Mouse (Mus musculus) forebrain, embryonic 14.5 days (tissue): ENCODE measurements at regions not wholly inside any gene's neighbourhood (a gene's known extent, or its start where the extent isn't known, plus 50 kb on each side); places are given as distances from the start of the nearest gene placed in this dataset.

Experiments
- ATAC-seq: fragments of 200-750 bp; cut with Nextera tagmentation; 2 replicates; pipeline ENCODE4 v1.8.0; 2017; ENCODE audit warnings: mild to moderate bottlenecking, moderate library complexity
- DNase-seq: peaks from one replicate; pipeline ENCODE4 v3.0.0-alpha.2; 2015; ENCODE audit warnings: low spot score
- H3K27ac ChIP-seq: fragments of 300-500 bp; sonication (generic); 2 replicates; pipeline ENCODE4 v1.5.1; 2014; ENCODE audit warnings: low read depth, mild to moderate bottlenecking, control low read depth, low read length, moderate library complexity
- H3K27me3 ChIP-seq: fragments of 300-500 bp; sonication (generic); replicated peaks from 2 replicates; pipeline ENCODE4 v1.6.1; 2014; ENCODE audit warnings: low read length, control low read depth, mixed read lengths; ENCODE audit not compliant: control insufficient read depth, insufficient read depth
- H3K36me3 ChIP-seq: fragments of 300-500 bp; sonication (generic); 2 replicates; pipeline ENCODE4 v1.6.1; 2014; ENCODE audit warnings: low read length, control low read depth; ENCODE audit not compliant: control insufficient read depth, insufficient read depth
- H3K4me1 ChIP-seq: fragments of 300-500 bp; sonication (generic); 2 replicates; pipeline ENCODE4 v1.6.1; 2014; ENCODE audit warnings: antibody characterized with exemption, low read length, control low read depth; ENCODE audit not compliant: control insufficient read depth, insufficient read depth
- H3K4me2 ChIP-seq: fragments of 300-500 bp; sonication (generic); 2 replicates; pipeline ENCODE4 v1.6.1; 2014; ENCODE audit warnings: mild to moderate bottlenecking, control low read depth, low read length
- H3K4me3 ChIP-seq: fragments of 300-500 bp; sonication (generic); 2 replicates; pipeline ENCODE4 v1.5.1; 2014; ENCODE audit warnings: low read depth, low read length, control low read depth
- H3K9ac ChIP-seq: fragments of 300-500 bp; sonication (generic); 2 replicates; pipeline ENCODE4 v1.6.1; 2014; ENCODE audit warnings: mild to moderate bottlenecking, low read length, control low read depth, moderate library complexity
- H3K9me3 ChIP-seq: fragments of 300-500 bp; sonication (generic); replicated peaks from 2 replicates; pipeline ENCODE4 v1.6.1; 2016; ENCODE audit warnings: low read length, control low read depth, mixed read lengths; ENCODE audit not compliant: control insufficient read depth
- WGBS: fragments of 180-500 bp; shearing (Covaris S2); extraction: QIAGEN DNeasy Blood & Tissue Kit; methylation state at CpG from one replicate; pipeline ENCODE4 v1.1.7; 2014; 5-methylcytosine and 5-hydroxymethylcytosine counted together

GRCm38 (mm10) chr1:41551271-41551670 lies 745.9 kb downstream of the Tmem182 start:
- Histone ChIP-seq H3K4me1 (no peaks in the 10 kb centered on the region; the same call in 1 of the 2 replicates), H3K9ac (no peak overlapping the region), H3K36me3 (no peaks in the 10 kb centered on the region), H3K4me2 (no peak overlapping the region), H3K9me3 (no peaks in the 10 kb centered on the region), H3K27me3 (no peaks in the 10 kb centered on the region), H3K4me3 (no peak overlapping the region), H3K27ac (no peak overlapping the region)
- DNase-seq: no peak
- WGBS: 98% methylated on average over 1 of the region's 1 CpGs
- no peak for ATAC-seq

DNA sequence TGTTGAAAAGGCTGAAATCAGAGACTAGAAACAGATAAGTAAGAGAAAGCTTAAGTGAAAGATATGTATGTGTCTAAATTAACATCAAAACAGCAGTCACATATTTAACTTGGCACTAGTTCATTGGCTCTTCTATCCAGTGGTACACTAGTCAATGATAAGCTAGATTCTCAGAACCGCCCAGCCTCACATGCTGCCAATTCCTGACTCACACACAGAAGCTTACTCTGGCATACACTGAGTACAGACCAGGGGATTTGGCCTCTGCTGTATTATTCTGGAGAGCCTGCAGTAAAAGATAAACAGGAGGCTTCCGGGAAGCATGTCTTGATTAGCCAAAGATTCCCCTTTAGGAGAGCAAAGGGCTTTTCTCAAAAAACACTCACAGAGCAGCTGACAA lies 750.2 kb downstream of the Tmem182 start:
- peak; percentile 84 for DNase-seq
- no peaks in the 10 kb centered on the region; the same call in 1 of the 2 replicates for H3K4me1 ChIP-seq
- no peaks in the 10 kb centered on the region for H3K36me3 ChIP-seq
- H3K4me3 ChIP-seq: no peak overlapping the region
- H3K27ac ChIP-seq: no peak overlapping the region
- H3K9ac ChIP-seq: no peak overlapping the region
- H3K9me3 ChIP-seq: no peaks in the 10 kb centered on the region
- no peak overlapping the region for H3K4me2 ChIP-seq
- WGBS: 41% methylated on average over 2 of the region's 2 CpGs
- H3K27me3 ChIP-seq: no peaks in the 10 kb centered on the region
- ATAC-seq: peak; percentile 85

GRCm38 (mm10) chr1:41559101-41559665 lies 753.8 kb downstream of the Tmem182 start:
- no peak for ATAC-seq
- no peaks in the 10 kb centered on the region; the same call in 1 of the 2 replicates for H3K4me1 ChIP-seq

DNA sequence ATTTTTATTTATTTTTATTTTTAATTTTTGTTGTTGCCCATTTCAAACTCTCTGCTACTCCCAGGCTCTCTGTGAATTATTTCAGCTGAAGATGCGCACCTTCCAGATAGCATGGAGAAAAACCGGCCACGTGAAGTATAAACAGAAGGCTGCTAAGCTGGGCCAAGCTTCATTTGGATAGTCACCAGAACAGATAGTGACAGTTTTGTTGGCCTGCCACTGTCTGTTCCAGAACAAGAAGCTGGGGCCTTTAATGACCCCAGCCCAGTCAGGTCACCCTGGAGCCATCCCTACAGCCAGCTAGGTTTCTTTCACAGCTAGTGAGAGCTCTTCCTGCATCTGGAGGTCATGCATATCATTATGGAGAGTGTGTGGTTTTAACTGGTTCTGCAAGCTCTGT lies 754.6 kb downstream of the Tmem182 start:
- no peak overlapping the region for H3K9ac ChIP-seq
- DNase-seq (no peak), ATAC-seq (no peak)
- no peaks in the 10 kb centered on the region for H3K36me3 ChIP-seq
- H3K27ac ChIP-seq: no peak overlapping the region
- no peak overlapping the region for H3K4me3 ChIP-seq
- no peak overlapping the region for H3K4me2 ChIP-seq
- no peaks in the 10 kb centered on the region for H3K9me3 ChIP-seq
- 94% methylated on average over 3 of the region's 3 CpGs for WGBS
- no peaks in the 10 kb centered on the region; the same call in 1 of the 2 replicates for H3K4me1 ChIP-seq
- no peaks in the 10 kb centered on the region for H3K27me3 ChIP-seq

More at GRCm38 (mm10) chr1:41559101-41559665, 753.8 kb downstream of the Tmem182 start:
- H3K27ac ChIP-seq: no peak overlapping the region
- no peaks in the 10 kb centered on the region for H3K27me3 ChIP-seq
- H3K4me3 ChIP-seq: no peak overlapping the region
- no peaks in the 10 kb centered on the region for H3K36me3 ChIP-seq
- H3K4me2 ChIP-seq: no peak overlapping the region
- H3K9me3 ChIP-seq: no peaks in the 10 kb centered on the region
- 84% methylated on average over 17 of the region's 17 CpGs for WGBS
- no peak for DNase-seq
- no peak overlapping the region for H3K9ac ChIP-seq

GRCm38 (mm10) chr1:41603471-41603870 lies 798.1 kb downstream of the Tmem182 start:
- WGBS: 25% methylated on average over 5 of the region's 5 CpGs
- H3K27ac ChIP-seq: no peak overlapping the region
- peak; percentile 64 for DNase-seq

GRCm38 (mm10) chr1:41604996-41605747 lies 799.8 kb downstream of the Tmem182 start:
- H3K4me1 ChIP-seq: peaks cover 9% of the 10 kb centered on the region; the same call in 1 of the 2 replicates
- H3K36me3 ChIP-seq: no peaks in the 10 kb centered on the region
- peak overlapping the region; percentile 41 for H3K4me2 ChIP-seq
- ATAC-seq (peak; percentile 81), DNase-seq (peak; percentile 96)
- H3K27me3 ChIP-seq: no peaks in the 10 kb centered on the region
- H3K9ac ChIP-seq: no peak overlapping the region
- H3K27ac ChIP-seq: peak overlapping the region; percentile 45; the same call in 1 of the 2 replicates
- H3K4me3 ChIP-seq: peak overlapping the region; percentile 8; the same call in 1 of the 2 replicates
- no peaks in the 10 kb centered on the region for H3K9me3 ChIP-seq
- WGBS: 5% methylated on average over 14 of the region's 14 CpGs

More at GRCm38 (mm10) chr1:41603471-41603870, 798.1 kb downstream of the Tmem182 start:
- Histone ChIP-seq H3K4me1 (peaks cover 9% of the 10 kb centered on the region; the same call in 1 of the 2 replicates), H3K4me2 (no peak overlapping the region), H3K27me3 (no peaks in the 10 kb centered on the region), H3K36me3 (no peaks in the 10 kb centered on the region), H3K4me3 (no peak overlapping the region), H3K9me3 (no peaks in the 10 kb centered on the region), H3K9ac (no peak overlapping the region)
- no peak for ATAC-seq

DNA sequence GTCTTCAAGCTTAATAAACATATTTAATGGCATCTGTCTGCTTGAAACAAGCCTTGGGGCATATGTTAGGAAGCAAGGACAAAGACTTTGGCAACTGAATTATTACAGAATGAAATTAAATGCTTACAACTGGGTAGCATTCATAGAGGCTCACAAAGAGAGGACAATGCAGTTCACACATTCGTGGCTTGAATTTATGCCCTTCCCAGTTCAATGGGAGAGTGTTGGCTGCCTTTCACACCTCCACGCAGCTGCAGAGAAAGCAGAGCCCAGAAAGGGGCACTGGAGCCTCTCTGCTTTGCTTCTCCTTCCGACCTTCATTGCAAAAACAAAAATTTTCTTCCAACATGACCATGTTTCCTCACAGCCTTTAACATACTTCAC lies 800.3 kb downstream of the Tmem182 start:
- H3K9me3 ChIP-seq: no peaks in the 10 kb centered on the region
- H3K4me2 ChIP-seq: peak overlapping the region; percentile 12; the same call in 1 of the 2 replicates
- ATAC-seq (peak; percentile 85), DNase-seq (peak; percentile 93)
- H3K4me3 ChIP-seq: no peak overlapping the region
- peaks cover 9% of the 10 kb centered on the region; the same call in 1 of the 2 replicates for H3K4me1 ChIP-seq
- no peaks in the 10 kb centered on the region for H3K27me3 ChIP-seq
- H3K27ac ChIP-seq: peak overlapping the region; percentile 45
- no peak overlapping the region for H3K9ac ChIP-seq
- no peaks in the 10 kb centered on the region for H3K36me3 ChIP-seq
- WGBS: 1% methylated on average over 3 of the region's 3 CpGs

DNA sequence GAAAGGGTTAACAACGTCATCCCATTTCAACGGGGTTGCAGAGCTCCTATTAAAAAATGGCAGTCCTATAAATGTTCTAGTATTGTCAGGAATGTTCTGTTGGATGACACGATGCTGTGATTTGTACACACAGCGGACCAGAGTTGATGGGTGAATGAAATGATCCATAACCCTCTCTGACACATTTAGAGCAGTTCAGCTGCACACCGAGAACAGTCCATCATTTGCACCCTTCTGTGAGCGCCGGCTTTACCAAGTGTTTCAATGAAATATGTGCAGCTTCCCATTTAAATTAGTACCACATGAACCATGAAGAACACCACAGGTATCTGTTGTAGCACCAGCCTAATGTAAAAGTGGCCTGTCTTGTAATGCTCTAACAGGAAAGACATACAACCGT lies 805.4 kb downstream of the Tmem182 start:
- Histone ChIP-seq H3K9me3 (no peaks in the 10 kb centered on the region), H3K4me3 (no peak overlapping the region), H3K27me3 (no peaks in the 10 kb centered on the region), H3K4me2 (no peak overlapping the region), H3K4me1 (peaks cover 8% of the 10 kb centered on the region; the same call in 1 of the 2 replicates), H3K36me3 (no peaks in the 10 kb centered on the region), H3K9ac (no peak overlapping the region), H3K27ac (no peak overlapping the region)
- no peak for DNase-seq
- 80% methylated on average over 8 of the region's 8 CpGs for WGBS
- ATAC-seq: no peak

DNA sequence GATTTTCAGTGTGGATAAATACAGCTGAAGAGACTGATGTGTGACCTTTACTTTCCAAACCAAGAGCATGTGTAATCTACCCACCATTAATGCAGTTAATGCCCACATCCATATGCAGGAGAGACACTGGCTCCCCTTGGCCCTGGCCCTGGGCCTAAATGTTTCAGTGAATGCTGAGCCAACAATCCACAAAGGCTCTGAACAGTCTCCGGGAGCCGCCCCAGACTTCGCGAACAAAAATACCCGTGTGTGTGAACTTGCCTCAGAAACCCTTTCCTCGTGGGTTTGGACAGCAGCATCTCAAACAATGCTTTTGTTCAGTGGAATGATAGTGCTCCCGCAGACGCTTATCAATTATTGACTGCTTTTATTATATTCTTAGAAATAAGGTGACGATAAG lies 846.4 kb downstream of the Tmem182 start:
- peak overlapping the region; percentile 31; the same call in 1 of the 2 replicates for H3K27ac ChIP-seq
- peaks cover 22% of the 10 kb centered on the region for H3K4me1 ChIP-seq
- H3K9ac ChIP-seq: no peak overlapping the region; the same call in 1 of the 2 replicates
- no peaks in the 10 kb centered on the region for H3K27me3 ChIP-seq
- no peaks in the 10 kb centered on the region for H3K9me3 ChIP-seq
- ATAC-seq (peak; percentile 81), DNase-seq (peak; percentile 88)
- 5% methylated on average over 9 of the region's 9 CpGs for WGBS
- H3K4me3 ChIP-seq: no peak overlapping the region
- peak overlapping the region; percentile 42 for H3K4me2 ChIP-seq
- no peaks in the 10 kb centered on the region for H3K36me3 ChIP-seq
